Mouse (Mus musculus) lung, adult 10 weeks (tissue): ENCODE measurements around the gene Olfr1348. TPM values are rescaled to one million over a fixed set of nuclear protein-coding genes. Genes with fewer than 3 reads are reported as not detected.

Experiments
- polyA plus RNA-seq: library from polyadenylated mRNA; stranded (reverse); fragments of 350-450 nt; fragmentation: Illumina TruSeq; extraction: RNeasy Lipid Tissue Mini Kit (QIAGEN cat#74804); gene quantifications from one replicate; pipeline ENCODE4 v1.2.3, GENCODE M21; 2014; ENCODE audit warnings: low read depth, low replicate concordance; ENCODE audit not compliant: insufficient read depth

The Olfr1348 gene
- polyA plus RNA-seq, result not detected

DNA sequence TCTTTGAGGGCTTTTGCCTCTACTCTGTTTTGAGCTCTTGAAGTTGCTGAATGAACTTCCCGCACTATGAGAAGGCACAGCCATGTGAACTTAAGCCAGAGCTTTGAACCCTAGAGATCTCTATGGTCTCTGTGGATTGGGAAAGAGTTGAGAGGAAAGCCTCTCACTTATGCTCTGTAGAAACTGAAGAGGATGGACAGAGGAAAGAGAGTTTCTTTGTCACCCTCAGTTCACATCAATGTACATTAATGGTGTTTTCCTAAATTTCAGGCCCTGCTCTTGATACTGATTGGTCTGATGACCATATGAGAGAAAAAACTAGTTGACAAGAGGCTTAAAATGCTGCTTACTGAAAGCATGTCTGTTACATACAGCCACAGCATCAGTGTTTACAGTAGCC, at the start of gene Olfr1348:
Gene Olfr1348, minus strand, starts transcription at position 101 of the 400 bp plus-strand sequence.

DNA sequence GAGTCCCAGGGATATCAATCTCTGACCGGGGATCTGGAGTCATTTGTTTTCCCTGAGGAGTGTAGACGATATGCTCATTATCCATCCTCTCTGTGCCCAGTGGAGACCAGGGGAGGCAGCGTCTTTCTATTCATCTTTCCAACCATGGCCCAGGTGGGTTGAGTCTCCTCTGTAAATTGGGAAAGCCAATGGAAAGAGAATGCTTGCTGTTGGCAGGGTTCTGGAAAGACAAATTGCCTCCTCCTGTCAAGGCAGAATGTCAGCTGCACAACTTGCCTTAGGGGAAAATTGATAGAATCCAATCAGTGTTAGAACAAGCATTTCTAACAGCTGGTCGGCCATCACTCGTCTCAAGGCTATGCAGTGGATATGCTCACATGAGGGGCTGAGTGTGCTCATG, 14.3 kb upstream of the Olfr1348 start, which contains the start of gene Olfr1349:
Gene Olfr1349, minus strand, starts transcription at position 101 of the 400 bp plus-strand sequence.

DNA sequence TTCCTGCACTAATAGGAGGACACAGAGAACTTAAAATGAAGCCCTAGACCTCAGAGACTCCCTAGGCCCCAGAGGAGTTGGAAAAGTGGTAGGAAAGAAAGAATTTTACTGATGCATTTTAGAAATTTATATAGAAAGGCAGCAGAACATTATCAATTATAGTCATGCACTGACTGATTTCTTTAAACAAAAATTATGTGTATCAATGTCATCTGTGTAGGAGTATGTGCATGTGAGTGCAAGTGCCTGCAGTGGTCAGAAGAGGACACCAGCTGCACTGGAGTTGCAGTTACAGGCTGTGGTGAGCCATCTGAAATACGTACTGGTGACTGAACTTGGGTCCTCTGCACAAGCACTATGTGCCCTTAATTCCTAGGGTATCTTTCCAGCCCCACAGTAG, 8.9 kb downstream of the Olfr1348 start, which contains the start of gene Olfr1347:
Gene Olfr1347, minus strand, starts transcription at position 101 of the 400 bp plus-strand sequence.

DNA sequence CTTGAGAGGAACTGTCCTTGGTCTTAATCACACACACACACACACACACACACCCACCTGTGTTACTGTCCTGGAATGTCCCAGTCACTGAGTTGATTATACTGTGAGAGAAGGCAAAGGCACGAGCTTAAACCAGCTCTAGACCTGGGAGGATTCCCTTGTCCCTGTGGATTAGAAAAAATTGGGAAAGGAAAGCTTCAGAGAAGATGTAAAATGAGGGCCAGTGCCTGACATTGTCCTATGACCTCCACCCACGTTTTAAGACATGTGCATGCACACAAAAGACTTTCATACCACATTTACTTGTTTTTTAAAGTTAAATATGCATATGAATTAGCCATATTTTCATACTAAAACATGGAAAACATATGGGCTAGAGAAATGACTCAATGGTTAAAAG, 21.7 kb downstream of the Olfr1348 start, which contains the start of gene Olfr5:
Gene Olfr5, minus strand, starts transcription at position 101 of the 400 bp plus-strand sequence.

GRCm38 (mm10) chr7:6466951-6467350, 41.6 kb downstream of the Olfr1348 start, which contains the start of gene Olfr1346:
Gene Olfr1346, plus strand, starts transcription at chr7:6467101.

GRCm38 (mm10) chr7:6455868-6456267, 52.7 kb downstream of the Olfr1348 start, which contains the start of gene Olfr1336:
Gene Olfr1336, plus strand, starts transcription at chr7:6456168.

Other genes starting within 250 kb of the Olfr1348 start
- gene Zfp667, start 222.2 kb downstream of the Olfr1348 start, polyA plus RNA-seq, result 2.2 TPM
- gene Zfp583, start 177.5 kb downstream of the Olfr1348 start, polyA plus RNA-seq, result 1.8 TPM
- gene Gm3854, start 165.0 kb downstream of the Olfr1348 start, polyA plus RNA-seq, result 0.27 TPM
- gene Zfp78, start 145.5 kb downstream of the Olfr1348 start, polyA plus RNA-seq, result 1.1 TPM
- 2.1 TPM for gene Zfp28, start 125.5 kb downstream of the Olfr1348 start, polyA plus RNA-seq
- not detected for gene Smim17, start 110.0 kb downstream of the Olfr1348 start, polyA plus RNA-seq
- not detected for gene Gm20715, start 98.5 kb downstream of the Olfr1348 start, polyA plus RNA-seq
- gene Olfr1344, start 70.1 kb downstream of the Olfr1348 start, polyA plus RNA-seq, result not detected
- not detected for gene Olfr1336, start 52.6 kb downstream of the Olfr1348 start, polyA plus RNA-seq
- gene Olfr1346, start 41.6 kb downstream of the Olfr1348 start, polyA plus RNA-seq, result not detected
- gene Olfr5, start 21.8 kb downstream of the Olfr1348 start, polyA plus RNA-seq, result not detected
- gene Olfr1347, start 9.0 kb downstream of the Olfr1348 start, polyA plus RNA-seq, result not detected
- not detected for gene Olfr1349, start 14.2 kb upstream of the Olfr1348 start, polyA plus RNA-seq
- not detected for gene Olfr1350, start 56.1 kb upstream of the Olfr1348 start, polyA plus RNA-seq
- gene Zim1, start 187.7 kb upstream of the Olfr1348 start, polyA plus RNA-seq, result 0.10 TPM
- 3.0 TPM for gene Peg3, start 221.7 kb upstream of the Olfr1348 start, polyA plus RNA-seq
- gene Usp29, start 221.8 kb upstream of the Olfr1348 start, polyA plus RNA-seq, result not detected